Comparison of ENCODE assay signal across 9 mouse cellular contexts in the genomic region with DNA sequence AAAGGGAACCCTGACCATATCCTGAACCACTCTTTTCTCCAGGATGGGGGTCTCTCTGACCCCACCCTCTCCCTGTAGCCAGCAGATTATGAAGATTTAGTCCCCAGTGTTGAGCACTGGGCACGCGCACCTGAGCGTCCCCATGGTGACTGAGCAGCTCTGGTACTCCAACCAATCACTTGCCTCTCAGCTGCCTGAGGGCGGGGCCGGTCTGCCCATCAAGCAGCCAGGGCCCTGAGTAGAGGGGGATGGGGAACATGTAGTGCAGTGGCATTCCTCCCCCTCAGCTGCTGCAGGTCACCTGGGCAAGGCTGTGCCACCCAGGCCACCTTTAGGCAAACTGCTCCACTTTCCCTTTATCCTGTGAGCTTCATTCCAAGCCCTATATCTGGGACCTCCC.
A peak's percentile ranks its signal among the peaks of the same experiment; 100 is the strongest.
DNase-seq lines count a peak whose midpoint lies in the region; ATAC-seq and TF ChIP-seq lines count a peak whose summit lies in the region.
"Had no signal": no experiment of that assay in that cellular context is flagged by ENCODE, and none has a peak within 500 bp of the region (broad histone marks: within the 10 kb centered on the region; RNA-seq: fewer than 3 reads in every experiment).

No protein-coding gene starts in this region.

- no peak for TF ChIP-seq CTCF in lung, postnatal 0 days (IDR thresholded peaks at IDR 0.05)

- no peaks in the 10 kb centered on the region for H3K9me3 ChIP-seq in megakaryocyte, embryonic 14.5 days
- H3K9me3 ChIP-seq in forebrain, embryonic 15.5 days: no peaks in the 10 kb centered on the region
- H3K9me3 ChIP-seq in lung, postnatal 0 days (ENCODE audit: low read length): no peaks in the 10 kb centered on the region
- H3K9me3 ChIP-seq in stomach, embryonic 15.5 days: no peaks in the 10 kb centered on the region
- H3K9me3 ChIP-seq: intestine, embryonic 15.5 days; liver, embryonic 13.5 days had no signal

- H3K4me1 ChIP-seq in megakaryocyte, embryonic 14.5 days: peaks cover 85% of the 10 kb centered on the region
- peaks cover 48% of the 10 kb centered on the region for H3K4me1 ChIP-seq in forebrain, embryonic 15.5 days
- H3K4me1 ChIP-seq in lung, postnatal 0 days (ENCODE audit: insufficient read depth, low read depth, low read length): peaks cover 18% of the 10 kb centered on the region
- H3K4me1 ChIP-seq in stomach, embryonic 15.5 days: peaks cover 30% of the 10 kb centered on the region

- no peaks in the 10 kb centered on the region for H3K27me3 ChIP-seq in megakaryocyte, embryonic 14.5 days (replicated peaks)
- H3K27me3 ChIP-seq in forebrain, embryonic 15.5 days: no peaks in the 10 kb centered on the region
- no peaks in the 10 kb centered on the region for H3K27me3 ChIP-seq in lung, postnatal 0 days (replicated peaks; ENCODE audit: insufficient read depth, low read length)
- no peaks in the 10 kb centered on the region for H3K27me3 ChIP-seq in stomach, embryonic 15.5 days (replicated peaks)
- H3K27me3 ChIP-seq: intestine, embryonic 15.5 days; liver, embryonic 13.5 days had no signal

- DNase-seq in lung, postnatal 0 days (ENCODE audit: low spot score): peak; percentile 58
- no peak for DNase-seq in adrenal gland, adult 2 months
- DNase-seq: liver, embryonic 13.5 days had no signal

- no peak overlapping the region for H3K27ac ChIP-seq in forebrain, embryonic 15.5 days (replicated peaks)
- no peak overlapping the region for H3K27ac ChIP-seq in lung, postnatal 0 days (ENCODE audit: low read length)
- no peak overlapping the region for H3K27ac ChIP-seq in stomach, embryonic 15.5 days
- H3K27ac ChIP-seq: intestine, embryonic 15.5 days; liver, embryonic 13.5 days had no signal

- WGBS in forebrain, embryonic 15.5 days: 10% methylated on average over 5 of the region's 5 CpGs
- 32% methylated on average over 5 of the region's 5 CpGs for WGBS in lung, postnatal 0 days
- WGBS in stomach, embryonic 15.5 days: 29% methylated on average over 5 of the region's 5 CpGs

- H3K4me3 ChIP-seq in megakaryocyte, embryonic 14.5 days (replicated peaks): peak overlapping the region; percentile 17
- no peak overlapping the region for H3K4me3 ChIP-seq in forebrain, embryonic 15.5 days
- H3K4me3 ChIP-seq in lung, postnatal 0 days (ENCODE audit: low read depth, low read length): no peak overlapping the region
- H3K4me3 ChIP-seq in stomach, embryonic 15.5 days (replicated peaks): no peak overlapping the region
- H3K4me3 ChIP-seq: intestine, embryonic 15.5 days; liver, embryonic 13.5 days had no signal

- ATAC-seq in megakaryocyte, adult 5-6 weeks (ENCODE audit: poor library complexity, severe bottlenecking): no peak
- peak; percentile 62 for ATAC-seq in forebrain, embryonic 15.5 days (replicated peaks)
- peak; percentile 74 for ATAC-seq in lung, postnatal 0 days
- ATAC-seq in stomach, embryonic 15.5 days (ENCODE audit: insufficient read depth, low FRiP score, low read depth): 0 out of 2 replicates have a peak, but pooled peaks have one; percentile 11
- ATAC-seq in erythroblast, adult 5-6 weeks (replicated peaks; ENCODE audit: low FRiP score, poor library complexity, severe bottlenecking): no peak
- ATAC-seq: intestine, embryonic 15.5 days had no signal

- H3K4me2 ChIP-seq in forebrain, embryonic 15.5 days (replicated peaks): no peak overlapping the region
- H3K4me2 ChIP-seq in lung, postnatal 0 days (replicated peaks; ENCODE audit: low read depth, low read length): no peak overlapping the region
- no peak overlapping the region for H3K4me2 ChIP-seq in stomach, embryonic 15.5 days
- H3K4me2 ChIP-seq: intestine, embryonic 15.5 days; liver, embryonic 13.5 days had no signal

- no peak for TF ChIP-seq EP300 in lung, postnatal 0 days (IDR thresholded peaks at IDR 0.05)

- H3K36me3 ChIP-seq in megakaryocyte, embryonic 14.5 days (replicated peaks; ENCODE audit: low read length): peaks cover 95% of the 10 kb centered on the region
- H3K36me3 ChIP-seq in forebrain, embryonic 15.5 days: peaks cover 35% of the 10 kb centered on the region
- H3K36me3 ChIP-seq in lung, postnatal 0 days (ENCODE audit: insufficient read depth, low read length): peaks cover 25% of the 10 kb centered on the region
- H3K36me3 ChIP-seq in stomach, embryonic 15.5 days: peaks cover 28% of the 10 kb centered on the region

- H3K9ac ChIP-seq in forebrain, embryonic 15.5 days (replicated peaks): no peak overlapping the region
- no peak overlapping the region for H3K9ac ChIP-seq in lung, postnatal 0 days (replicated peaks; ENCODE audit: low read depth)
- H3K9ac ChIP-seq in stomach, embryonic 15.5 days: no peak overlapping the region
- H3K9ac ChIP-seq: intestine, embryonic 15.5 days; liver, embryonic 13.5 days had no signal

Comparison
In these comparisons a context has a peak if more than half of its experiments do, and no peak if none do; other contexts are left out.
1. ATAC-seq: peak in forebrain, embryonic 15.5 days (single experiment), lung, postnatal 0 days (single experiment) and stomach, embryonic 15.5 days (single experiment); none in megakaryocyte, adult 5-6 weeks (single experiment) and erythroblast, adult 5-6 weeks (single experiment).